Mouse (Mus musculus) midbrain, embryonic 13.5 days (tissue): ENCODE measurements around the gene Lpar1. TPM values are rescaled to one million over a fixed set of nuclear protein-coding genes. Genes with fewer than 3 reads are reported as not detected.

Source experiments
- ATAC-seq: fragments of 200-750 bp; cut with Nextera tagmentation; 2 replicates; pipeline ENCODE4 v1.8.0; 2017; ENCODE audit warnings: mild to moderate bottlenecking, moderate TSS enrichment, moderate library complexity
- H3K27ac ChIP-seq: fragments of 300-500 bp; sonication (generic); 2 replicates; pipeline ENCODE4 v1.5.1; 2015; ENCODE audit warnings: inconsistent platforms, mild to moderate bottlenecking, moderate library complexity
- H3K27me3 ChIP-seq: fragments of 300-500 bp; sonication (generic); 2 replicates; pipeline ENCODE4 v1.6.1; 2015; ENCODE audit warnings: mild to moderate bottlenecking, inconsistent platforms
- H3K36me3 ChIP-seq: fragments of 300-500 bp; sonication (generic); 2 replicates; pipeline ENCODE4 v1.6.1; 2015; ENCODE audit warnings: mild to moderate bottlenecking, inconsistent platforms
- H3K4me1 ChIP-seq: fragments of 300-500 bp; sonication (generic); replicated peaks from 2 replicates; pipeline ENCODE4 v1.6.1; 2015; ENCODE audit warnings: inconsistent platforms
- H3K4me2 ChIP-seq: fragments of 300-500 bp; sonication (generic); replicated peaks from 2 replicates; pipeline ENCODE4 v1.6.1; 2015; ENCODE audit warnings: moderate library complexity, mild to moderate bottlenecking, inconsistent platforms
- H3K4me3 ChIP-seq: fragments of 300-500 bp; sonication (generic); replicated peaks from 2 replicates; pipeline ENCODE4 v1.5.1; 2015; ENCODE audit warnings: mild to moderate bottlenecking, inconsistent platforms
- H3K9ac ChIP-seq: fragments of 300-500 bp; sonication (generic); replicated peaks from 2 replicates; pipeline ENCODE4 v1.6.1; 2015; ENCODE audit warnings: mild to moderate bottlenecking, inconsistent platforms
- H3K9me3 ChIP-seq: fragments of 300-500 bp; sonication (generic); 2 replicates; pipeline ENCODE4 v1.6.1; 2016; ENCODE audit warnings: mild to moderate bottlenecking, inconsistent platforms
- WGBS: fragments of 180-500 bp; shearing (Covaris S2); methylation state at CpG from one replicate; pipeline ENCODE4 v1.1.7; 2015; 5-methylcytosine and 5-hydroxymethylcytosine counted together
- polyA plus RNA-seq: library from polyadenylated mRNA; unstranded; fragments of >200 nt; fragmentation: Nextera tagmentation; extraction: Ambion mirVana; gene quantifications from 2 replicates; pipeline ENCODE4 v1.2.1, GENCODE M21; 2015

Gene Lpar1
- 15.8 and 18.2 TPM in 2 replicates for polyA plus RNA-seq

- Histone ChIP-seq H3K27ac (no peak within 1 kb of the TSS), H3K9me3 (no peaks in the 10 kb centered on the region), H3K9ac (peak within 1 kb of the TSS; percentile 74), H3K36me3 (no peaks in the 10 kb centered on the region), H3K27me3 (peaks cover 21% of the 10 kb centered on the region), H3K4me3 (peak within 1 kb of the TSS; percentile 74), H3K4me1 (peaks cover 15% of the 10 kb centered on the region), H3K4me2 (peak within 1 kb of the TSS; percentile 96)
- 3% methylated on average over 19 of the region's 19 CpGs for WGBS
- ATAC-seq, result peak; percentile 69
Measured at GRCm38 (mm10) chr4:58553631-58554358, at the start of gene Lpar1. Gene Lpar1, minus strand, starts transcription at chr4:58553898.

DNA sequence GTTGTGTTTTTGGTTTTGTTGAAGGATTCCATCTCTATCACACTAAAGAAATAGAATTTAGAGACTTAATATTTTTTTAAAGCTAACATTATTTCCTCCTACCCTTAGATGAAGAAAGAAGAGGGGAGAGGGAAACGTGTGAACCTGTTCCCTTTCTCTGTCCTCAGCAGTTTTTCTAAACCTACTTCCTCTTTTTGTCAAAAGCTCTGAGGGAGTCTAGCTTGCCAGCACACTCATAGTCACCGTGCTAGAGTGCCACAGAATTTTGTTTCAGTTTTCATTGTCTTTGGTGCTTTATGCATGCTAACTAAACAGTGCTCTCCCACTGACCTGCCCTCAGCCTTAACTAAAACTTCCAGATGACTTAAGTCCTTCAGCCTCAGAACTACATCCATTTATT is 32.2 kb upstream of the Lpar1 start:
- 38% methylated on average over 2 of the region's 2 CpGs for WGBS
- ATAC-seq, result no peak
- Histone ChIP-seq H3K9ac (no peak overlapping the region), H3K4me3 (no peak overlapping the region), H3K4me1 (no peaks in the 10 kb centered on the region), H3K27me3 (no peaks in the 10 kb centered on the region), H3K9me3 (no peaks in the 10 kb centered on the region), H3K27ac (no peak overlapping the region), H3K36me3 (no peaks in the 10 kb centered on the region), H3K4me2 (no peak overlapping the region)

- Histone ChIP-seq H3K4me1 (no peaks in the 10 kb centered on the region), H3K27me3 (no peaks in the 10 kb centered on the region), H3K9ac (no peak overlapping the region), H3K36me3 (no peaks in the 10 kb centered on the region), H3K4me2 (no peak overlapping the region), H3K4me3 (no peak overlapping the region), H3K9me3 (no peaks in the 10 kb centered on the region), H3K27ac (no peak overlapping the region)
- WGBS, result 90% methylated on average over 7 of the region's 7 CpGs
- no peak for ATAC-seq
Measured at GRCm38 (mm10) chr4:58581191-58581590, 27.5 kb upstream of the Lpar1 start.

- WGBS, result 90% methylated on average over 5 of the region's 5 CpGs
- no peak overlapping the region for H3K4me3 ChIP-seq
Measured at GRCm38 (mm10) chr4:58580516-58580915, 26.8 kb upstream of the Lpar1 start.

GRCm38 (mm10) chr4:58580098-58580497 is 26.4 kb upstream of the Lpar1 start:
- no peak for ATAC-seq
- Histone ChIP-seq H3K9ac (no peak overlapping the region), H3K4me1 (no peaks in the 10 kb centered on the region), H3K4me3 (no peak overlapping the region), H3K27me3 (no peaks in the 10 kb centered on the region), H3K9me3 (no peaks in the 10 kb centered on the region), H3K36me3 (no peaks in the 10 kb centered on the region), H3K27ac (no peak overlapping the region), H3K4me2 (no peak overlapping the region)
- WGBS, result 87% methylated on average over 10 of the region's 10 CpGs

More at GRCm38 (mm10) chr4:58580516-58580915, 26.8 kb upstream of the Lpar1 start:
- no peak for ATAC-seq
- Histone ChIP-seq H3K27ac (no peak overlapping the region), H3K4me2 (no peak overlapping the region), H3K9me3 (no peaks in the 10 kb centered on the region), H3K9ac (no peak overlapping the region), H3K4me1 (no peaks in the 10 kb centered on the region), H3K27me3 (no peaks in the 10 kb centered on the region), H3K36me3 (no peaks in the 10 kb centered on the region)

GRCm38 (mm10) chr4:58578488-58578887 is 24.8 kb upstream of the Lpar1 start:
- no peaks in the 10 kb centered on the region for H3K27me3 ChIP-seq
- no peaks in the 10 kb centered on the region for H3K9me3 ChIP-seq
- H3K4me2 ChIP-seq, result no peak overlapping the region
- no peak overlapping the region for H3K4me3 ChIP-seq
- H3K4me1 ChIP-seq, result no peaks in the 10 kb centered on the region
- WGBS, result 50% methylated on average over 2 of the region's 2 CpGs
- ATAC-seq, result no peak
- no peak overlapping the region for H3K9ac ChIP-seq
- no peaks in the 10 kb centered on the region for H3K36me3 ChIP-seq
- no peak overlapping the region for H3K27ac ChIP-seq

DNA sequence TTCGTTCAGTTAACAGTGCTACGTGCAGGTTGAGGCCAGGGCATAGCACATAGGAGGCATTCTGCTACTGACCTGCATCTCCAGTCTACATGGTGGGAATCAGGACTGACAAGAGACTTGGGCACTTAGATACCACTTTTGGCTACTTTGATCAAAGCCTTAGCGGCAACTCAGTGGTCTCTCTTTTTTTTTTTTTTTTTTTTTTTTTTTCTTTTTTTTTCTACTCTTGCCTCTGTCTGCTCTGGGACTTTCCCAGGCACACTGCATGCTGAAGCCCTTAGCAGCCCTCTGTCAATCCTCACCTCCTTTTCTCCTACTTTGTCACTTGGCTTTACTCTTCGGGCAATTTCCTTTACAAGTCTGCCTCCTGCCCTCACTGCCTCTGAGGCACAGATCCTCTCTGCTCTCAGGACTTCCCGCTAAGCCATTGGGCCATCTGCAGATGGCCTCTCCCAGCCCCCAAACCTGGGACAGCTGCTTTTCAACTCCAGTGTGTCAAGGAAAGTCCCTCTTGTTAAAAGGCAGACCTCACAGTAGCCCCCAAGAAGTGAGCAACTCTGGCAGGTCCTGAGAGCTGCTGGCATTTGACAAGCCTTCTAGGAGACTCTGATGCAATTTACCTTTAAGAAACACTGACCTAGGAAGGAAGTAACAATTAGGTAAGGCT is 23.8 kb upstream of the Lpar1 start:
- Histone ChIP-seq H3K27ac (no peak overlapping the region), H3K9ac (no peak overlapping the region), H3K4me1 (no peaks in the 10 kb centered on the region), H3K36me3 (no peaks in the 10 kb centered on the region), H3K4me3 (no peak overlapping the region), H3K27me3 (no peaks in the 10 kb centered on the region), H3K9me3 (no peaks in the 10 kb centered on the region), H3K4me2 (no peak overlapping the region)
- 55% methylated on average over 5 of the region's 5 CpGs for WGBS
- no peak for ATAC-seq

- Histone ChIP-seq H3K4me1 (no peaks in the 10 kb centered on the region), H3K4me3 (no peak overlapping the region), H3K4me2 (no peak overlapping the region), H3K9me3 (no peaks in the 10 kb centered on the region), H3K27me3 (no peaks in the 10 kb centered on the region), H3K27ac (no peak overlapping the region), H3K36me3 (no peaks in the 10 kb centered on the region), H3K9ac (no peak overlapping the region)
- WGBS, result 90% methylated on average over 6 of the region's 6 CpGs
- ATAC-seq, result no peak
Measured at GRCm38 (mm10) chr4:58575831-58576230, 22.1 kb upstream of the Lpar1 start.

DNA sequence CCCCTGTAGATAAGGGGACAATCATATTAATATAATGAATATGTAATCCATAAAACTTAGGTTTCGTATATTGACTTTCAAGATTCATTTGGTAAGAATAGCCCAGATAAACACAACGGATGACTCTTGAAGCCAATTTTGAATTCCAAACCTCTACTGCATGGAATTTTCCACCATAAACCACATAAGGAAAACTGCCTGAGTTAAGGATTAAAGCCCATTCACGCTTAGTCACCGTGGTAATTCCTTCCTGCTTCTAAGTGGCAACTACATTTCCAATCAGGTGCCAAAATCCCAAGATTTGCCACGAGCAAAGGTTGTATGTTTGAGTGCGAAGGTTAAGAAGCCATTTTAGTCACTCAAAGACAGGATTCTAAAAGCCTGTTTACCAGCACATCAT is 20.3 kb upstream of the Lpar1 start:
- no peaks in the 10 kb centered on the region for H3K27me3 ChIP-seq
- no peaks in the 10 kb centered on the region for H3K9me3 ChIP-seq
- H3K4me2 ChIP-seq, result no peak overlapping the region
- no peak overlapping the region for H3K9ac ChIP-seq
- H3K4me1 ChIP-seq, result no peaks in the 10 kb centered on the region
- no peak overlapping the region for H3K4me3 ChIP-seq
- H3K27ac ChIP-seq, result no peak overlapping the region
- ATAC-seq, result no peak
- H3K36me3 ChIP-seq, result no peaks in the 10 kb centered on the region
- 66% methylated on average over 6 of the region's 6 CpGs for WGBS

GRCm38 (mm10) chr4:58572446-58572845 is 18.7 kb upstream of the Lpar1 start:
- no peak overlapping the region for H3K4me2 ChIP-seq
- 69% methylated on average over 2 of the region's 2 CpGs for WGBS
- no peak for ATAC-seq

DNA sequence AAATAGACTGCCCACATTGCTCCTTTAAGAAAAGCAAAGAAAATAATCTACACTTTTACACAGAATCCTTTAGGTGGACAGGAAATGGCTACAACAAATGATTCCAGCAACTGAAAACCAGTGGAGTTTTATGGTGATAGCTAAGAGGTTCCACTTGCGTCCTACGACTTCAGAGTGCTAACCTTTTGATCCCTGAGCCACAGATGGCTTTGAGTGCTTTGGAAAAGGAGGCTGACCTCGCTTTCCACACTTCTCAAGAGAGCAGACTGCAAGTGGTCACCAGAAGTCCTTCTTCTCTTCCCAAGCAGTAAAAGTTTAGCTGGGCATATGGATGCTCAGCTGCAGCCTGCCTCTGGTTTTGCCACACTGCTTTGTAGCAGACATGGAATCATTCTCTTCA is 18.0 kb upstream of the Lpar1 start:
- no peaks in the 10 kb centered on the region for H3K9me3 ChIP-seq
- no peaks in the 10 kb centered on the region for H3K4me1 ChIP-seq
- 12% methylated on average over 3 of the region's 3 CpGs for WGBS
- H3K4me2 ChIP-seq, result no peak overlapping the region
- no peak overlapping the region for H3K9ac ChIP-seq
- ATAC-seq, result no peak
- no peak overlapping the region for H3K4me3 ChIP-seq
- no peaks in the 10 kb centered on the region for H3K36me3 ChIP-seq
- no peaks in the 10 kb centered on the region for H3K27me3 ChIP-seq
- H3K27ac ChIP-seq, result no peak overlapping the region

More at GRCm38 (mm10) chr4:58572446-58572845, 18.7 kb upstream of the Lpar1 start:
- H3K27ac ChIP-seq, result no peak overlapping the region
- no peaks in the 10 kb centered on the region for H3K9me3 ChIP-seq
- H3K36me3 ChIP-seq, result no peaks in the 10 kb centered on the region
- no peaks in the 10 kb centered on the region for H3K4me1 ChIP-seq
- H3K9ac ChIP-seq, result no peak overlapping the region
- no peaks in the 10 kb centered on the region for H3K27me3 ChIP-seq
- no peak overlapping the region for H3K4me3 ChIP-seq

DNA sequence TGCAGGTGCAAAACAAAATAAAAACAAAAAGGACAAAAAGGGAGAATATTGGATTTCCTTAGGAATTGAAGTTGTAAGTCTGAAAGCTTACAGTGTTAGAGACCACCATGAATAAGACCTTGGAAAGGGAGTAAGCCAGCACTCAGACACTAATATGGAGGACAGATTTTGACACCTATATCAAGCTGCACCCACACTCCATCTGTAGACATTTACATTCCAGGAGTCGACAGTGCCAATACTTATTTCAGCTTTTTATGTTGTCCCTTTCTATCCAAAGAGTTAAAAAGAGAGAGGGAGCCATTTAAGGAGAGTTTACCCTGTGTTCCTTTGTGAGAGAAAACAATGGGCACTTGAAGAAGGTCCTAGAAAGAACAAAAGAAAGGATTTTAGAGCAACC is 17.5 kb upstream of the Lpar1 start:
- 0% methylated on average over 1 of the region's 1 CpGs for WGBS
- Histone ChIP-seq H3K36me3 (no peaks in the 10 kb centered on the region), H3K27me3 (no peaks in the 10 kb centered on the region), H3K4me2 (no peak overlapping the region), H3K9ac (no peak overlapping the region), H3K27ac (no peak overlapping the region), H3K4me3 (no peak overlapping the region), H3K4me1 (no peaks in the 10 kb centered on the region), H3K9me3 (no peaks in the 10 kb centered on the region)
- ATAC-seq, result no peak
